Mouse (Mus musculus) kidney, embryonic 14.5 days (tissue): ENCODE results near the gene Olfr70. TPM values are rescaled to one million over a fixed set of nuclear protein-coding genes. Genes with fewer than 3 reads are reported as not detected.

Experiments used
- ATAC-seq: fragments of 200-750 bp; cut with Nextera tagmentation; 2 replicates; pipeline ENCODE4 v1.8.0; 2017; ENCODE audit warnings: moderate number of reproducible peaks, mild to moderate bottlenecking, moderate TSS enrichment, moderate library complexity; ENCODE audit not compliant: low FRiP score, low TSS enrichment
- H3K27ac ChIP-seq: fragments of 300-500 bp; sonication (generic); 2 replicates; pipeline ENCODE4 v1.5.1; 2014; ENCODE audit warnings: low read depth, mild to moderate bottlenecking, low read length, moderate library complexity, mixed read lengths
- H3K27me3 ChIP-seq: fragments of 300-500 bp; sonication (generic); 2 replicates; pipeline ENCODE4 v1.6.1; 2014; ENCODE audit warnings: mild to moderate bottlenecking, low read length; ENCODE audit not compliant: control insufficient read depth, insufficient read depth
- H3K36me3 ChIP-seq: fragments of 300-500 bp; sonication (generic); 2 replicates; pipeline ENCODE4 v1.6.1; 2014; ENCODE audit warnings: low read length, mixed read lengths; ENCODE audit not compliant: control insufficient read depth, insufficient read depth
- H3K4me1 ChIP-seq: fragments of 300-500 bp; sonication (generic); 2 replicates; pipeline ENCODE4 v1.6.1; 2014; ENCODE audit warnings: low read length, mixed read lengths; ENCODE audit not compliant: control insufficient read depth, insufficient read depth
- H3K4me2 ChIP-seq: fragments of 300-500 bp; sonication (generic); replicated peaks from 2 replicates; pipeline ENCODE4 v1.6.1; 2014; ENCODE audit warnings: low read depth, mild to moderate bottlenecking, low read length
- H3K4me3 ChIP-seq: fragments of 300-500 bp; sonication (generic); 2 replicates; pipeline ENCODE4 v1.5.1; 2014; ENCODE audit warnings: mild to moderate bottlenecking, low read length
- H3K9ac ChIP-seq: fragments of 300-500 bp; sonication (generic); 2 replicates; pipeline ENCODE4 v1.6.1; 2014; ENCODE audit warnings: low read depth, mild to moderate bottlenecking, low read length, moderate library complexity
- H3K9me3 ChIP-seq: fragments of 300-500 bp; sonication (generic); 2 replicates; pipeline ENCODE4 v1.6.1; 2016; ENCODE audit warnings: low read length; ENCODE audit not compliant: control insufficient read depth
- WGBS: fragments of 180-500 bp; shearing (Covaris S2); extraction: QIAGEN DNeasy Blood & Tissue Kit; methylation state at CpG from one replicate; pipeline ENCODE4 v1.1.7; 2014; 5-methylcytosine and 5-hydroxymethylcytosine counted together
- polyA plus RNA-seq: library from polyadenylated mRNA; unstranded; fragments of >200 nt; fragmentation: Nextera tagmentation; extraction: Ambion mirVana; gene quantifications from 2 replicates; pipeline ENCODE4 v1.2.1, GENCODE M21; 2014

Gene Olfr70
- polyA plus RNA-seq, 1 experiment from 2014 or later: not detected

- no peak for ATAC-seq
- H3K27ac ChIP-seq: no peak overlapping the region
- H3K4me1 ChIP-seq: peaks cover 6% of the 10 kb centered on the region
- no peaks in the 10 kb centered on the region for H3K9me3 ChIP-seq
- H3K4me3 ChIP-seq: no peak overlapping the region
- 79% methylated on average over 8 of the region's 8 CpGs for WGBS
- no peaks in the 10 kb centered on the region for H3K27me3 ChIP-seq
- H3K4me2 ChIP-seq: no peak overlapping the region
- H3K9ac ChIP-seq: no peak overlapping the region
- H3K36me3 ChIP-seq: peaks cover 2% of the 10 kb centered on the region; the same call in 1 of the 2 replicates
Measured at GRCm38 (mm10) chr4:43673703-43674102, 26.9 kb downstream of the Olfr70 start.

DNA sequence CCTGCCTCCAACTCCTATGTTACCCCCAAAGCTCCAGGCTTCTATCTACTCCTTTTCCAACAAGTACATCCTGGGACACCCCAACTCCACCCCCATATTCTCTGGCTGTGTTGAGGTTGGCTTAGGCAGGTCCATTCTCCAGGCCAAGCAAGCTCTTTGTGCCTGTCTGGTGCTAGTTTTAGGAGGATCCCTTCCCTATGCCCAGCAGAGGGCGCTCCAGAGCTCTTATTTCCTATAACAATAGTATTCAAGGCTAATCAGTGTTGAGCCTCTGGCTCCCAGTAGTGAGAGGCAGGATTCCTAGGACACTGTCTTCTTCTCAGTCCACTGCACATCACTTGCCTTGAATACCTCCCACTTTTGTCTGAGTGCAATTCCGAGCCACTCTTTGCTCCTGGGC is 28.5 kb downstream of the Olfr70 start:
- H3K27ac ChIP-seq: no peak overlapping the region
- H3K27me3 ChIP-seq: no peaks in the 10 kb centered on the region
- no peak overlapping the region for H3K9ac ChIP-seq
- H3K4me2 ChIP-seq: no peak overlapping the region
- peak; percentile 48; the same call in 1 of the 2 replicates for ATAC-seq
- no peak overlapping the region for H3K4me3 ChIP-seq
- 4% methylated on average over 2 of the region's 2 CpGs for WGBS
- peaks cover 6% of the 10 kb centered on the region for H3K4me1 ChIP-seq
- peaks cover 2% of the 10 kb centered on the region; the same call in 1 of the 2 replicates for H3K36me3 ChIP-seq
- no peaks in the 10 kb centered on the region for H3K9me3 ChIP-seq

- Histone ChIP-seq H3K27me3 (peaks cover 15% of the 10 kb centered on the region; the same call in 1 of the 2 replicates), H3K36me3 (no peaks in the 10 kb centered on the region), H3K9ac (peak overlapping the region; percentile 83), H3K4me1 (peaks cover 6% of the 10 kb centered on the region), H3K27ac (no peak overlapping the region), H3K4me2 (peak overlapping the region; percentile 74), H3K4me3 (peak overlapping the region; percentile 84), H3K9me3 (no peaks in the 10 kb centered on the region)
- 0% methylated on average over 23 of the region's 25 CpGs for WGBS
- ATAC-seq: peak; percentile 89
Measured at GRCm38 (mm10) chr4:43669428-43669794, 31.2 kb downstream of the Olfr70 start.

DNA sequence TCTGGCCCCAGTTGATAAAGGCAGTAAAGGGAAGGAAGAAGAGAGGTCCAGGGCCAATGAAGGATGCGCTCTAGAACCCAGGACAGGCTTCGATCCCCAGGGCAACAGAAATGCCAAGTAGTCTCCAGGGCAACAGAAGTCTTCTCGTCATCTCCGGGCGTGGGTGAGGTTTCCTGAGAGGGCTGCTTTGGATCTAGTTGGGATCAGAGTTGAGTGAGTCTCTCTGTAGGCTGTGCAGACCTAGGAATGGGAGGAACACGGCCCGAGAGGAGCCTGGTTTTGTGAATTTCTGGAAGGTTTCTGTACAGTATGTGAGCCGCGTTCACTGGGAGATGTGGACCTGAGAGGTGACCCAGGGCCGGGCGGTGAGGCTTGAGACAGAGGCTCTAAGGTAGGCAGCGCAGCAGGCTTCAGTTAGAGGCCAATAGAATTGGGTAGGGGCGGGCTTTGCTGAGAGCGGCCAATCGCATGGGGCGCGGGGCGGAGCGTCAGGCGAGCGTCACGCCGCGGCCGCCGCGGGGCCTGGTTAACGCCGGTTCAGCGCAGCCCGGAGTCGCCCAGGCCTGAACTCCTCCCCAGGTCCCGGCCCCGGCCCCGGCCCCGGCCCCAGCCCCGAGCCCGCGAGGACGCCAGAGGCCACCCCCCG is 31.7 kb downstream of the Olfr70 start, which contains the start of the genes Tmem8b and Fam221b:
TSS of gene Tmem8b (plus strand) at position 190 of the 646 bp plus-strand sequence.
TSS of gene Fam221b (minus strand) at position 364 of the 646 bp plus-strand sequence.
- H3K9ac ChIP-seq: peak within 1 kb of the TSS; percentile 83
- no peaks in the 10 kb centered on the region for H3K36me3 ChIP-seq
- H3K27ac ChIP-seq: no peak within 1 kb of the TSS
- peak; percentile 93 for ATAC-seq
- WGBS: 2% methylated on average over 35 of the region's 41 CpGs
- H3K4me1 ChIP-seq: peaks cover 6% of the 10 kb centered on the region
- H3K27me3 ChIP-seq: peaks cover 15% of the 10 kb centered on the region; the same call in 1 of the 2 replicates
- peak within 1 kb of the TSS; percentile 84 for H3K4me3 ChIP-seq
- H3K4me2 ChIP-seq: peak within 1 kb of the TSS; percentile 74
- H3K9me3 ChIP-seq: no peaks in the 10 kb centered on the region

- no peak for ATAC-seq
- Histone ChIP-seq H3K4me3 (no peak overlapping the region), H3K9ac (no peak overlapping the region), H3K4me1 (peaks cover 6% of the 10 kb centered on the region), H3K4me2 (no peak overlapping the region), H3K27me3 (peaks cover 36% of the 10 kb centered on the region), H3K36me3 (no peaks in the 10 kb centered on the region), H3K27ac (no peak overlapping the region), H3K9me3 (no peaks in the 10 kb centered on the region)
- 22% methylated on average over 4 of the region's 4 CpGs for WGBS
Measured at GRCm38 (mm10) chr4:43666412-43666811, 34.2 kb downstream of the Olfr70 start.

GRCm38 (mm10) chr4:43657146-43657545 is 43.5 kb downstream of the Olfr70 start:
- no peaks in the 10 kb centered on the region for H3K36me3 ChIP-seq
- no peak overlapping the region for H3K27ac ChIP-seq
- peaks cover 9% of the 10 kb centered on the region for H3K27me3 ChIP-seq
- peaks cover 5% of the 10 kb centered on the region; the same call in 1 of the 2 replicates for H3K4me1 ChIP-seq
- H3K9me3 ChIP-seq: no peaks in the 10 kb centered on the region
- 62% methylated on average over 4 of the region's 4 CpGs for WGBS
- H3K4me3 ChIP-seq: peak overlapping the region; percentile 86
- peak overlapping the region; percentile 66 for H3K4me2 ChIP-seq
- H3K9ac ChIP-seq: no peak overlapping the region
- no peak for ATAC-seq

DNA sequence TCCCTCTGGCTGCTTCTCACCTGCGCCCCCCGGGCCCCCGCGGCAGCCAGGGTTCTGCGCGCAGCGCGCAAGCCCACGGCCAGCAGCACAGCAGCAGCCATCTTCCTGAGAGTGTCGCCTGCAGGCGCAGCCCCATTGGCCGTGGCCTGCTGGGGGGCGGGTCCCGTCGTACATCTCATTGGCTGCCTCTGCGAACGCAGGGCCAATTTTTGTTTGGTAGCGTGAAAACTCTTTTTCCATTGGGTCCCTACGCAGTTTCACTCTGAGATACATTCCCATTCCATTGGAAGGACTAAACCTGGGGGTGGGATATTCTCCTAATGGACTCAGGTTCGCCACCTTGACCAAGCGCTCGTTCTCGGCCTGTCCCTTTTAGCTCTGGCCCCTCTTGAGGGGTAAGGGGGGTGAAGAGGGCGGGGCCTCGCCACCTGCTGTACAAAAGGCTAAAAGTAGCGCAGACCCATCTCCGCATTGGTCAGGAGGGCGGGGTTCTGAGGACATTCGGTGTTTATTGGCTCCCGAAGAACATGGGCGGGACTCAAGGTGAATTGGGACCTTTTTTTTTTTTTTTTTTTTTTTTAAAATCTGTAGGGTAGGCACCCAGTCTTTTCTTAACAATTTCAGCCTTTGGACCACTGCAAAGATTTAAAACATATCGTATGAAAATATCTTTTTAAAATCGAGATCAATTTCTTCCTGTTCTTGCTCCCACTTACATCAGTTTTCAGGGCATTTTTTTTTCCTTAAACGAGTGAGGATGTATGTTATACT is 44.1 kb downstream of the Olfr70 start, which contains the start of gene Hint2:
TSS of gene Hint2 (minus strand) at position 128 of the 771 bp plus-strand sequence.
- peaks cover 5% of the 10 kb centered on the region; the same call in 1 of the 2 replicates for H3K4me1 ChIP-seq
- peak; percentile 98 for ATAC-seq
- no peaks in the 10 kb centered on the region for H3K36me3 ChIP-seq
- peak within 1 kb of the TSS; percentile 90 for H3K27ac ChIP-seq
- peaks cover 3% of the 10 kb centered on the region; the same call in 1 of the 2 replicates for H3K27me3 ChIP-seq
- H3K9me3 ChIP-seq: no peaks in the 10 kb centered on the region
- peak within 1 kb of the TSS; percentile 66 for H3K4me2 ChIP-seq
- H3K9ac ChIP-seq: peak within 1 kb of the TSS; percentile 90
- H3K4me3 ChIP-seq: peak within 1 kb of the TSS; percentile 86
- WGBS: 2% methylated on average over 34 of the region's 34 CpGs

- ATAC-seq: peak; percentile 32; the same call in 1 of the 2 replicates
- Histone ChIP-seq H3K4me2 (peak overlapping the region; percentile 66), H3K9me3 (no peaks in the 10 kb centered on the region), H3K4me3 (peak overlapping the region; percentile 86), H3K4me1 (peaks cover 5% of the 10 kb centered on the region; the same call in 1 of the 2 replicates), H3K9ac (peak overlapping the region; percentile 90), H3K27me3 (no peaks in the 10 kb centered on the region; the same call in 1 of the 2 replicates), H3K36me3 (no peaks in the 10 kb centered on the region), H3K27ac (peak overlapping the region; percentile 90)
- WGBS: 5% methylated on average over 34 of the region's 34 CpGs
Measured at GRCm38 (mm10) chr4:43655656-43656338, 44.8 kb downstream of the Olfr70 start.
